20 mouse cellular contexts compared by ENCODE assay signal in the genomic region with DNA sequence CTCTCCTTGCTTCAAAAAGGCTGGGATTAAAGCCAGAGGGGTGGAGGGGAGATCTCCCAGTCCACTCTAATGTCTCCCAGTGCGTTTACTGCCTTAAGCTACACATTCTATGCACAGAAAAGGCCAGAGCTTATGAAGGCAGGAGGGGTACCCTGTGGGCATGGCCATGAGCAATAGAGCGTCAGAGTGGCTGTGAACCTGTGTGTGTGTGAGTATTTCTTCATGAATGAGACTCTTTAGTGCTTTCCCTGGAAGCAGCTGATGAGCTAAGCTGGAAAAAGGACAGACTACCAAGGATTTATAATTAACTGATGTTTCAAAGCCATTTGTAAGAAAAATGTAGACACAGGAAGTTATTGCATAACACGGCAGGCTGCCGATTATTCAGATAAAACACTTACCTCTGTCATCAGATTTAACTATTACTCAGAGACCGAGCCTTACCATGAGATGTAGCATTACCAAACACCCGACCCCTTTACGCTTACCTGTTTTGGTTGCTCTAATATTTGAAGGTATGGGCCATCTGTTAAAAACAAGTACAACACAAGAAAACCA. TPM values are rescaled to one million over a fixed set of nuclear protein-coding genes. Genes with fewer than 3 reads are reported as not detected.
A peak's percentile ranks its signal among the peaks of the same experiment; 100 is the strongest.
DNase-seq lines count a peak whose midpoint lies in the region; ATAC-seq and TF ChIP-seq lines count a peak whose summit lies in the region.
"Had no signal": no experiment of that assay in that cellular context is flagged by ENCODE, and none has a peak within 500 bp of the region (broad histone marks: within the 10 kb centered on the region; RNA-seq: fewer than 3 reads in every experiment).

No protein-coding gene starts in this region.

- peaks cover 35% of the 10 kb centered on the region for H3K36me3 ChIP-seq in liver, postnatal 0 days (replicated peaks; ENCODE audit: insufficient read depth, low read length)
- peaks cover 3% of the 10 kb centered on the region; the same call in 1 of the 2 replicates for H3K36me3 ChIP-seq in liver, embryonic 11.5 days (ENCODE audit: control insufficient read depth, insufficient read depth, low read length)
- peaks cover 27% of the 10 kb centered on the region for H3K36me3 ChIP-seq in lung, postnatal 0 days (ENCODE audit: insufficient read depth, low read length)

- peak; percentile 33 for ATAC-seq in liver, postnatal 0 days
- ATAC-seq in liver, embryonic 11.5 days (replicated peaks; ENCODE audit: low FRiP score), result no peak
- peak; percentile 21; the same call in 1 of the 2 replicates for ATAC-seq in megakaryocyte, adult 5-6 weeks (ENCODE audit: poor library complexity, severe bottlenecking)
- no peak for ATAC-seq in lung, postnatal 0 days
- ATAC-seq: forebrain, postnatal 0 days had no signal

- H3K27ac ChIP-seq in liver, postnatal 0 days (ENCODE audit: low read depth), result no peak overlapping the region; the same call in 1 of the 2 replicates
- H3K27ac ChIP-seq in liver, embryonic 11.5 days (ENCODE audit: low read depth, low read length), result no peak overlapping the region
- no peak overlapping the region for H3K27ac ChIP-seq in lung, postnatal 0 days (ENCODE audit: low read length)
- H3K27ac ChIP-seq: embryonic facial prominence, embryonic 13.5 days; forebrain, embryonic 12.5 days; heart, embryonic 13.5 days; hindbrain, embryonic 15.5 days had no signal

- no peak overlapping the region for H3K4me2 ChIP-seq in liver, postnatal 0 days (ENCODE audit: low read depth, low read length)
- H3K4me2 ChIP-seq in liver, embryonic 11.5 days, result no peak overlapping the region
- no peak overlapping the region for H3K4me2 ChIP-seq in lung, postnatal 0 days (replicated peaks; ENCODE audit: low read depth, low read length)
- H3K4me2 ChIP-seq: embryonic facial prominence, embryonic 13.5 days; forebrain, embryonic 12.5 days; heart, embryonic 13.5 days; hindbrain, embryonic 15.5 days had no signal

- peak; percentile 74 for DNase-seq in heart, adult 11 months
- DNase-seq in heart, adult 18-20 months, result no peak
- no peak for DNase-seq in liver, postnatal 0 days
- DNase-seq in liver, embryonic 11.5 days (ENCODE audit: low spot score), result no peak
- DNase-seq in brain, adult 2 months (ENCODE audit: low read depth, low spot score), result peak; percentile 7
- DNase-seq in adrenal gland, postnatal 4 days (ENCODE audit: low spot score in 2 of 2), result no peak
- no peak for DNase-seq in lung, postnatal 0 days (ENCODE audit: low spot score)
- DNase-seq: adrenal gland, adult 8-10 months; adrenal gland, postnatal 36 days; cerebellum, adult 11-12 months; cerebellum, adult 9-10 months; cerebellum, postnatal 25 days; forebrain, postnatal 0 days; gastrocnemius, postnatal 10 days; heart, postnatal 36 days had no signal

- no peak overlapping the region for H3K4me3 ChIP-seq in liver, postnatal 0 days (ENCODE audit: low read depth, low read length)
- H3K4me3 ChIP-seq in liver, embryonic 11.5 days (ENCODE audit: low read depth, low read length), result no peak overlapping the region
- no peak overlapping the region for H3K4me3 ChIP-seq in lung, postnatal 0 days (ENCODE audit: low read depth, low read length)
- H3K4me3 ChIP-seq: embryonic facial prominence, embryonic 13.5 days; forebrain, embryonic 12.5 days; heart, embryonic 13.5 days; hindbrain, embryonic 15.5 days had no signal

- no peak for TF ChIP-seq EP300 in liver, postnatal 0 days (IDR thresholded peaks at IDR 0.05; ENCODE audit: low read depth)
- no peak for TF ChIP-seq EP300 in lung, postnatal 0 days (IDR thresholded peaks at IDR 0.05)

- H3K4me1 ChIP-seq in liver, postnatal 0 days (ENCODE audit: insufficient read depth), result no peaks in the 10 kb centered on the region
- no peaks in the 10 kb centered on the region; the same call in 1 of the 2 replicates for H3K4me1 ChIP-seq in liver, embryonic 11.5 days (replicated peaks; ENCODE audit: control insufficient read depth, insufficient read depth, low read length)
- H3K4me1 ChIP-seq in lung, postnatal 0 days (ENCODE audit: insufficient read depth, low read depth, low read length), result no peaks in the 10 kb centered on the region
- H3K4me1 ChIP-seq: forebrain, embryonic 12.5 days; hindbrain, embryonic 15.5 days had no signal

- no peaks in the 10 kb centered on the region for H3K9me3 ChIP-seq in liver, postnatal 0 days (ENCODE audit: low read length)
- no peaks in the 10 kb centered on the region for H3K9me3 ChIP-seq in liver, embryonic 11.5 days (ENCODE audit: control insufficient read depth, low read length)
- H3K9me3 ChIP-seq in lung, postnatal 0 days (ENCODE audit: low read length), result no peaks in the 10 kb centered on the region
- H3K9me3 ChIP-seq: embryonic facial prominence, embryonic 13.5 days; forebrain, embryonic 12.5 days; heart, embryonic 13.5 days; hindbrain, embryonic 15.5 days had no signal

- WGBS in liver, postnatal 0 days (ENCODE audit: insufficient replicate concordance), result 53% methylated on average over 7 of the region's 7 CpGs
- WGBS in liver, embryonic 11.5 days, result 69% methylated on average over 7 of the region's 7 CpGs
- WGBS in lung, postnatal 0 days, result 51% methylated on average over 7 of the region's 7 CpGs

- no peaks in the 10 kb centered on the region for H3K27me3 ChIP-seq in liver, postnatal 0 days (ENCODE audit: insufficient read depth, low read length)
- H3K27me3 ChIP-seq in liver, embryonic 11.5 days (replicated peaks; ENCODE audit: control insufficient read depth, insufficient read depth, low read length), result no peaks in the 10 kb centered on the region
- H3K27me3 ChIP-seq in lung, postnatal 0 days (replicated peaks; ENCODE audit: insufficient read depth, low read length), result no peaks in the 10 kb centered on the region
- H3K27me3 ChIP-seq: embryonic facial prominence, embryonic 13.5 days; forebrain, embryonic 12.5 days; heart, embryonic 13.5 days; hindbrain, embryonic 15.5 days had no signal

- H3K9ac ChIP-seq in liver, postnatal 0 days (replicated peaks), result no peak overlapping the region
- no peak overlapping the region for H3K9ac ChIP-seq in liver, embryonic 11.5 days (ENCODE audit: low read depth, low read length)
- H3K9ac ChIP-seq in lung, postnatal 0 days (replicated peaks; ENCODE audit: low read depth), result no peak overlapping the region
- H3K9ac ChIP-seq: embryonic facial prominence, embryonic 13.5 days; forebrain, embryonic 12.5 days; forebrain, postnatal 0 days; heart, embryonic 13.5 days; hindbrain, embryonic 15.5 days had no signal

- no peak for TF ChIP-seq CTCF in liver, postnatal 0 days (IDR thresholded peaks at IDR 0.05; ENCODE audit: low read depth)
- no peak for TF ChIP-seq CTCF in lung, postnatal 0 days (IDR thresholded peaks at IDR 0.05)

RNA-seq across cellular contexts. Expression of a gene that starts 32.7 kb away (rescaled TPM):
- total RNA-seq in heart, adult 18-20 months (2021), result 10 to 100 TPM; 30.7 to 33.0 TPM
- polyA plus RNA-seq in liver, postnatal 0 days (2015; fragmentation: Nextera tagmentation; extraction: Ambion mirVana), result 11.8 and 12.7 TPM in 2 replicates
- polyA plus RNA-seq in liver, embryonic 11.5 days (2014; fragmentation: Nextera tagmentation; extraction: Ambion mirVana), result 27.8 and 29.4 TPM in 2 replicates
- 104 and 105 TPM in 2 replicates for total RNA-seq in megakaryocyte, adult 5-6 weeks (2015)
- 181 and 183 TPM in 2 replicates for total RNA-seq in megakaryocyte, adult 5-6 weeks (2017)
- total RNA-seq in adrenal gland, postnatal 4 days (2021), result 10 to 100 TPM; 71.3 to 74.6 TPM
- polyA plus RNA-seq in lung, postnatal 0 days (2015; fragmentation: Nextera tagmentation; extraction: Ambion mirVana), result 35.9 and 40.5 TPM in 2 replicates

Comparison
In these comparisons a context has a peak if more than half of its experiments do, and no peak if none do; other contexts are left out.
1. DNase-seq: peak in heart, adult 11 months (single experiment) and brain, adult 2 months (single experiment); none in heart, adult 18-20 months (0 of 2), liver, postnatal 0 days (single experiment), liver, embryonic 11.5 days (single experiment), adrenal gland, postnatal 4 days (0 of 2) and lung, postnatal 0 days (single experiment).
2. ATAC-seq: peak in liver, postnatal 0 days (single experiment) and megakaryocyte, adult 5-6 weeks (single experiment); none in liver, embryonic 11.5 days (single experiment) and lung, postnatal 0 days (single experiment).